Mouse (Mus musculus): ENCODE results near the gene Myh15. TPM values are rescaled to one million over a fixed set of nuclear protein-coding genes. Genes with fewer than 3 reads are reported as not detected.

The Myh15 gene
- polyA plus RNA-seq (2011; ENCODE audit: insufficient read depth, insufficient read length, low replicate concordance, missing spikeins) = not detected in 2 replicates

DNA sequence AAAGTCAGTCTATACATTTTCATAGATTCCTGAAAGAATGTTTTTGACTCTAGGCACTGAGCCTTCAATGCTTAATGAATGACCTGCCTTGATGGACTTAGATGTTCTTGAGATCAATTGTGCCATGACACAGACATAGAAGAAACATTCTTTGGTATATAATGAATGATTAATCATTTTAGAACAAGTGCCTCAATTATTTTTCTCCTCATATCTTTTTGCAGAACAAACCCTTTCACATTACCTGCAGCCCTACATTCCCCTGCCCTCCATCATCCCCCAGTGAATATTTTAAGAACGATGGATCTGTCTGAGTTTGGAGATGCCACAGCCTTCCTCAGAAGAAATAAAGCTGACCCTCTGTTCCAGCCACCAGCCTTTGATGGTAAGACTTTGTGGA, at the start of gene Myh15:
Gene Myh15 (plus strand): TSS at position 301 of the 400 bp plus-strand sequence.
- TF ChIP-seq CTCF (IDR thresholded peaks at IDR 0.05; ENCODE audit: control insufficient read depth, insufficient read depth, low read length) (no peak), POLR2A (IDR thresholded peaks at IDR 0.05; ENCODE audit: borderline replicate concordance, control insufficient read depth, low read depth, low read length) (no peak)
- WGBS = 90% methylated on average over 1 of the region's 1 CpGs
- Histone ChIP-seq H3K27ac (ENCODE audit: control insufficient read depth, insufficient read depth, low read depth, low read length, poor library complexity) (no peak within 1 kb of the TSS), H3K4me1 (ENCODE audit: control insufficient read depth, insufficient read depth, low read length) (no peaks in the 10 kb centered on the region), H3K4me3 (replicated peaks; ENCODE audit: control insufficient read depth, low read depth, low read length) (no peak within 1 kb of the TSS)

DNA sequence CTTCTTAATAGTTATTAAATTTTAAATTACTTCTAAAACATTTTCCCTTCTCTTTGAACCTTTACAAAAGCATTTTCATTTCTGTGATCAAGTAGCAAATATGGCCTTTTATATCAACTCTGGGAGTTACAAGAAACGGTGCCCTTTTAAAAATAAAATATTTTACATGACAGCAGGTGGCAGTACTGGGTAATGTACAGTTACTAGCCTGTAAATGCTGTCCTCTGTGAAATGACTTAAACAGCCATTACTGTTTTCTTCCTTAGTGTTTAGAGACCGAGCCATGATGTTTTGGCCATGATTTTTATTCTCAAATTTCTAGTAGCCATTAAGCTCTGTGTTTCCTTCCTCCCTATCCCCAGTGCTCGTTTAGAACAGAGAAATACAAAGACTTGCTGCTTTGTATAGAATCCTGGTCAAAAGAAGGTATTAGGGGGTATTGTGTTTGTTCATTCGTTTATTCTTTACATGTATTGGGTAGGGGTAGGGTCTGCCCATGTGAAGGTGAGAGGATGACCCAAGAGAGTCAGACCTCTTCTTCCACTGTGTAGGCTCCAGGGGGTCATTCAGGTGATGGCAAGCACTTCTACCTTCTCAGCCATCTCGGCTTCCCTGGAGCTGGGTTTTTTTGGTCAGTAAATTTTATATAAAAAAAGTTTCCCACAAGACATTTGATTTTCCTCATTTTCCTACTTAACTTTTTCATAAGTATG, 40.5 kb upstream of the Myh15 start:
- no peak overlapping the region for H3K4me3 ChIP-seq (replicated peaks; ENCODE audit: control insufficient read depth, low read depth, low read length)
- TF ChIP-seq POLR2A (IDR thresholded peaks at IDR 0.05; ENCODE audit: borderline replicate concordance, control insufficient read depth, low read depth, low read length) (no peak), CTCF (IDR thresholded peaks at IDR 0.05; ENCODE audit: control insufficient read depth, insufficient read depth, low read length) (no peak)
- no peak overlapping the region for H3K27ac ChIP-seq (ENCODE audit: control insufficient read depth, insufficient read depth, low read depth, low read length, poor library complexity)
- 66% methylated on average over 5 of the region's 5 CpGs for WGBS
- H3K4me1 ChIP-seq (ENCODE audit: control insufficient read depth, insufficient read depth, low read length) = no peaks in the 10 kb centered on the region

DNA sequence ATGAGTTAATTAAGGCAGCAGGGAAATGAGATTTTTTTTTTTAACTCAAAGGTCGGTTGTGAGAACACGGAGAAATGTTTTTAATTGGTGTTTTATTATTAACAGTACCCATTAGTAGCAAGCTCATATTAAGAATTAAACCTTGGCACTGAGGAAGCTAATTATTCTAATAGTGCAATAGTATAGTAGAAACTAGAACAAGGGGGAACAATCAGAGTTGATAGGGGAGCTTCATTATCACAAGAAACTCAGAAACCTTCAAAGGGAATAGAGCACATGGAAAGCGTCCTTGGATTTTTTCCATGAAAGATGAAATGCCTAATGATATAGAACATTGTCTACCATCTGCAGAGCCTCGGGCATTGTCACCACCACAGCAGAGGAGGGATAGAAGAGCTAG, 21.4 kb upstream of the Myh15 start:
- no peak for TF ChIP-seq POLR2A (IDR thresholded peaks at IDR 0.05; ENCODE audit: borderline replicate concordance, control insufficient read depth, low read depth, low read length)
- no peak for TF ChIP-seq CTCF (IDR thresholded peaks at IDR 0.05; ENCODE audit: control insufficient read depth, insufficient read depth, low read length)
- Histone ChIP-seq H3K4me3 (replicated peaks; ENCODE audit: control insufficient read depth, low read depth, low read length) (no peak overlapping the region), H3K27ac (ENCODE audit: control insufficient read depth, insufficient read depth, low read depth, low read length, poor library complexity) (no peak overlapping the region), H3K4me1 (ENCODE audit: control insufficient read depth, insufficient read depth, low read length) (no peaks in the 10 kb centered on the region)
- 73% methylated on average over 4 of the region's 4 CpGs for WGBS

DNA sequence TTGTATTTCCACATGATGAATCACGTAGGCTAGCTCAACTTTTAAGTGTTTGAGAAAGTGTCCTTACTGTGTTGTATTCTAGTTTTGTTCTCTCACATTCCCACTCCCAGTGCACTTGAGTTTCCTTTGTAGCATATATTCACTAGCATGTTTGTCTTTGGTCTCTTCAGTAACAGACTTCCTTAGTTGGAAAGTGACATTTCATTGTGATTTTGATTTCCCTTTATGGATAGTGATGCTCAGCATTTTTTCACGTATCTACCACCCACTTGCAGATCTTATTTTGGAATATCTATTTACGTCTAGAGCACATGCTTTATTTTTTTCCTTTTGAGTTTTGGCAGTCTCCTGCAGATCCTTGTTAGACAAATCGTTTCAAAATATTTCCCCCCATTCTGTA, 19.5 kb upstream of the Myh15 start:
- TF ChIP-seq POLR2A (IDR thresholded peaks at IDR 0.05; ENCODE audit: borderline replicate concordance, control insufficient read depth, low read depth, low read length) = no peak
- Histone ChIP-seq H3K4me3 (replicated peaks; ENCODE audit: control insufficient read depth, low read depth, low read length) (no peak overlapping the region), H3K27ac (ENCODE audit: control insufficient read depth, insufficient read depth, low read depth, low read length, poor library complexity) (no peak overlapping the region), H3K4me1 (ENCODE audit: control insufficient read depth, insufficient read depth, low read length) (no peaks in the 10 kb centered on the region)
- WGBS = 75% methylated on average over 4 of the region's 4 CpGs

DNA sequence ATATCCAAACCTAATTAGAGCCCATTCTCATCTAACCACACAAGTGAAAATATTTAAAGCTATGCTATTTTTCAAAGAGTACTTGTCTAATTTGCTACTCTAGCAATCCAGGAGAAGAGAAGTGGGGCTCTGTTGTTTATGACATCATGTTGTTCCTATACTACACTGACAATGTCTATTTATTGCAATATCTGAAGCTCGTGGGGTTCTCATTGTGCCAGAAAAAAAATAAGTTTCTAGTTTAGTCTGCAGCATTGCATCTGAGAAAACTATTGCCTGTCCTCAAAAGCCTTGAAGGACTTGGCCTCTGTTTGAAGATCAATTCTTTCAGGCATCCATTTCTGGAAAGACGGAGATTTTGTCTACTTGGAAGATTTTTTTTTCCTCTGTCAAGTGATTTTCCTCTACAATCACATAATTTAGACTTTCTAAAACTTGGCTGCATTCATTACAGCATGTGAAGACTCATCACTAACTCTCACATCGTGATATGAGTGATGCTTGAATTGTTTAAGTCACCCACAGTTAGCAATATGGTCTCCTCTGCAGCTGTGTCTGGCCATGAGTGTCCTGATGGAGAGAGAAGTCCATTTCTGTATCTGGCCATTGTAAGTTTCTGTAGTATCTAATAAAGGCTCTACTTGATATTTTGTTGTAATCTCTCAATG, 16.6 kb upstream of the Myh15 start:
- 78% methylated on average over 3 of the region's 3 CpGs for WGBS
- Histone ChIP-seq H3K4me3 (replicated peaks; ENCODE audit: control insufficient read depth, low read depth, low read length) (no peak overlapping the region), H3K4me1 (ENCODE audit: control insufficient read depth, insufficient read depth, low read length) (no peaks in the 10 kb centered on the region), H3K27ac (ENCODE audit: control insufficient read depth, insufficient read depth, low read depth, low read length, poor library complexity) (no peak overlapping the region)
- TF ChIP-seq POLR2A (IDR thresholded peaks at IDR 0.05; ENCODE audit: borderline replicate concordance, control insufficient read depth, low read depth, low read length) = no peak
- TF ChIP-seq CTCF (IDR thresholded peaks at IDR 0.05; ENCODE audit: control insufficient read depth, insufficient read depth, low read length) = no peak

DNA sequence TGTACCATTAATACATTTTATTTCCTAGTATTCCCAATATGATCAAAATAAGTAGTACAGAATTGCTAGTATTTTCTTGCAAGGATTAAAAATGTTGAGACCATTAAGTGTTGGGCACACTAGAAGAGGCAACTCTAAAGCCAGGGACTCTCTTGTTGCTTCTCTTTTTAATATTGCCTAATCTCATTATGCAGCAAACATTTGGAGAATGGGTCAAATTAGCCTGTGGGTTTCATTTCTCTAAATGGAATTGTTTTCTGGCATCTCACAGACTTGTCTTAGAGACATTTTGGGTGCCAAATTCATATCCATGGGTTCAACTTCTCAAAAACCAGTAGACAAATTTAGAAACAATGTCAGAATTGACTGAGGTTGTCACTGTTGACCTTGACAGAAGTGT, 8.1 kb upstream of the Myh15 start:
- TF ChIP-seq CTCF (IDR thresholded peaks at IDR 0.05; ENCODE audit: control insufficient read depth, insufficient read depth, low read length) = no peak
- no peak for TF ChIP-seq POLR2A (IDR thresholded peaks at IDR 0.05; ENCODE audit: borderline replicate concordance, control insufficient read depth, low read depth, low read length)
- Histone ChIP-seq H3K4me1 (ENCODE audit: control insufficient read depth, insufficient read depth, low read length) (no peaks in the 10 kb centered on the region; the same call in 1 of the 2 replicates), H3K4me3 (replicated peaks; ENCODE audit: control insufficient read depth, low read depth, low read length) (no peak overlapping the region), H3K27ac (ENCODE audit: control insufficient read depth, insufficient read depth, low read depth, low read length, poor library complexity) (no peak overlapping the region)

DNA sequence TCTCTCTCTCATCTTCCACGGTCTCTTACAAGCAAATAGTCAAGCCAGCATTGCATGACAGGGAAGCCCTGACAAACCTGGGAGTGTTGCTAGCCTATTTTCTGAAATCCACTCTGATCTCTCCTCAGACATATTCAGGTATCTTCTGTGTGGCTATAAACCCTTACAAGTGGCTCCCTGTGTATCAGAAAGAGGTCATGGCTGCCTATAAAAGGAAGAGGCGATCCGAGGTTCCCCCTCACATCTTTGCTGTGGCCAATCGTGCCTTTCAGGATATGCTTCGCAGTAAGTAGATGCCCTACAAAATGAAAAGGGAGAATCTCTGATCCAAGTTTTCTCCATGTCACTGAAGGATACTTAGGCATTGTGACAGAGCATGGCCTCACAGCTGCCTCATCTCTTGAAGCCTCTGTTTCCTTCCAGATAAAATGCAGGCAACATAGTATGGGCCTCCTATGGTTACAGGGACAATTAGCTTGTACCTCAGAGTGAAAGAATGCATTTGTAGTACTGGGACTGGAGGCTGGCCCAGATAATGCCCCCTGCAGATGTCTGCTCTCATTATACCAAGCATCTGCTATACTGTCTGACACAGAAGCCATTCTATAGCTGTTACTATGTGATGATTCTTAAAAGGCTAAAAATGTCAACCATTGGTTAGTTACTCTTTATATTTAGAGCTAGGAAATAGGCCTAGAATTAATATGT, 12.1 kb downstream of the Myh15 start:
- WGBS = 73% methylated on average over 5 of the region's 5 CpGs
- Histone ChIP-seq H3K4me1 (ENCODE audit: control insufficient read depth, insufficient read depth, low read length) (no peaks in the 10 kb centered on the region), H3K4me3 (replicated peaks; ENCODE audit: control insufficient read depth, low read depth, low read length) (no peak overlapping the region), H3K27ac (ENCODE audit: control insufficient read depth, insufficient read depth, low read depth, low read length, poor library complexity) (no peak overlapping the region)
- TF ChIP-seq CTCF (IDR thresholded peaks at IDR 0.05; ENCODE audit: control insufficient read depth, insufficient read depth, low read length) = no peak
- no peak for TF ChIP-seq POLR2A (IDR thresholded peaks at IDR 0.05; ENCODE audit: borderline replicate concordance, control insufficient read depth, low read depth, low read length)

DNA sequence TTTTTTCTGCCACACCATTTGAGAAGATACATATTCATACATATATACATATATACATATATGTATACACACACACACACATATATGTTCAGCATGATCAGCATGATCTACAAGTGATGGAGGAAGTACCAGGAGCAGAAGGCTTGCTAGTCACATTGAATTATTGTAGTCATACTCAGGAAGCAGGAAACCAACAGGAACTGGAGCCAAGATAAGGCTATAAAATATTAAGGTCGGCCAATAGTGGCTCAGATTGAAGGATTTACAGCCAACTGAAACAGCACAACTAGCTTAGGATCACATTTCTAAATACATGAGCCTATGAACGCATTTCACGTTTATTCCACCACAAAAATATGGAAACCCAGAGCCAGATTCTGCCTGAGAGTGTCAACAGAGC, 14.0 kb downstream of the Myh15 start:
- 8% methylated on average over 3 of the region's 3 CpGs for WGBS

More for the DNA sequence above, 14.0 kb downstream of the Myh15 start:
- Histone ChIP-seq H3K4me1 (ENCODE audit: control insufficient read depth, insufficient read depth, low read length) (no peaks in the 10 kb centered on the region), H3K4me3 (replicated peaks; ENCODE audit: control insufficient read depth, low read depth, low read length) (no peak overlapping the region), H3K27ac (ENCODE audit: control insufficient read depth, insufficient read depth, low read depth, low read length, poor library complexity) (no peak overlapping the region)
- TF ChIP-seq CTCF (IDR thresholded peaks at IDR 0.05; ENCODE audit: control insufficient read depth, insufficient read depth, low read length) = no peak
- TF ChIP-seq POLR2A (IDR thresholded peaks at IDR 0.05; ENCODE audit: borderline replicate concordance, control insufficient read depth, low read depth, low read length) = no peak
